Comparison of ENCODE assay signal across 25 mouse cellular contexts in genomic region chrX:157327756-157328155, GRCm38 (mm10).
DNase-seq lines count a peak whose midpoint lies in the region; ATAC-seq and TF ChIP-seq lines count a peak whose summit lies in the region.
"Had no signal": no experiment of that assay in that cellular context is flagged by ENCODE, and none has a peak within 500 bp of the region (broad histone marks: within the 10 kb centered on the region; RNA-seq: fewer than 3 reads in every experiment).

No protein-coding gene starts in this region.

- WGBS in limb, embryonic 14.5 days = 58% methylated on average over 3 of the region's 3 CpGs
- WGBS in limb, embryonic 10.5 days = 91% methylated on average over 3 of the region's 3 CpGs
- 67% methylated on average over 3 of the region's 3 CpGs for WGBS in lung, embryonic 15.5 days
- 69% methylated on average over 3 of the region's 3 CpGs for WGBS in lung, postnatal 0 days

- DNase-seq in limb, embryonic 14.5 days (ENCODE audit: low spot score) = peak; percentile 15
- DNase-seq in limb, embryonic 10.5 days (ENCODE audit: low spot score) = no peak
- DNase-seq in lung, postnatal 0 days (ENCODE audit: low spot score) = no peak
- peak; percentile 8 for DNase-seq in lung, postnatal 10 days
- no peak for DNase-seq in lung, postnatal 14 days
- peak; percentile 56 for DNase-seq in adipocyte (ENCODE audit: low spot score)
- no peak for DNase-seq in right cerebral cortex, postnatal 10 days (ENCODE audit: low spot score in 2 of 2)
- DNase-seq: adrenal gland, postnatal 25 days; cerebellum, adult 11 months; cerebellum, adult 18-20 months; cerebellum, adult 8-10 months; cerebellum, adult 9-11 months; cerebellum, postnatal 14 days; cerebellum, postnatal 36 days; embryo, embryonic 11 days had no signal

- no peak overlapping the region for H3K4me3 ChIP-seq in limb, embryonic 14.5 days (replicated peaks; ENCODE audit: low read length)
- no peak overlapping the region for H3K4me3 ChIP-seq in limb, embryonic 10.5 days
- H3K4me3 ChIP-seq in lung, embryonic 15.5 days = no peak overlapping the region
- H3K4me3 ChIP-seq in lung, postnatal 0 days (ENCODE audit: low read depth, low read length) = no peak overlapping the region
- H3K4me3 ChIP-seq: embryonic facial prominence, embryonic 13.5 days; embryonic facial prominence, embryonic 15.5 days; erythroblast, embryonic 14.5 days; forebrain, embryonic 10.5 days; forebrain, embryonic 12.5 days had no signal

- no peak for TF ChIP-seq CTCF in lung, postnatal 0 days (IDR thresholded peaks at IDR 0.05)

- H3K27ac ChIP-seq in limb, embryonic 14.5 days (replicated peaks; ENCODE audit: low read depth, low read length) = no peak overlapping the region
- H3K27ac ChIP-seq in limb, embryonic 10.5 days = no peak overlapping the region
- H3K27ac ChIP-seq in lung, embryonic 15.5 days = no peak overlapping the region
- no peak overlapping the region for H3K27ac ChIP-seq in lung, postnatal 0 days (ENCODE audit: low read length)
- H3K27ac ChIP-seq: embryonic facial prominence, embryonic 13.5 days; embryonic facial prominence, embryonic 15.5 days; forebrain, embryonic 10.5 days; forebrain, embryonic 12.5 days had no signal

- no peaks in the 10 kb centered on the region for H3K27me3 ChIP-seq in limb, embryonic 14.5 days (ENCODE audit: control insufficient read depth, insufficient read depth, low read length)
- peaks cover 12% of the 10 kb centered on the region for H3K27me3 ChIP-seq in limb, embryonic 10.5 days (ENCODE audit: low read depth, poor library complexity, severe bottlenecking)
- H3K27me3 ChIP-seq in lung, embryonic 15.5 days = no peaks in the 10 kb centered on the region
- H3K27me3 ChIP-seq in lung, postnatal 0 days (replicated peaks; ENCODE audit: insufficient read depth, low read length) = no peaks in the 10 kb centered on the region
- H3K27me3 ChIP-seq: embryonic facial prominence, embryonic 15.5 days; forebrain, embryonic 12.5 days had no signal

- H3K9ac ChIP-seq in limb, embryonic 14.5 days (ENCODE audit: low read depth, low read length, severe bottlenecking) = no peak overlapping the region
- no peak overlapping the region for H3K9ac ChIP-seq in lung, embryonic 15.5 days
- H3K9ac ChIP-seq in lung, postnatal 0 days (replicated peaks; ENCODE audit: low read depth) = no peak overlapping the region
- H3K9ac ChIP-seq: embryonic facial prominence, embryonic 13.5 days; embryonic facial prominence, embryonic 15.5 days; forebrain, embryonic 12.5 days had no signal

- no peak for ATAC-seq in limb, embryonic 14.5 days (ENCODE audit: low FRiP score, low read depth)
- 0 out of 2 replicates have a peak, but pooled peaks have one; percentile 23 for ATAC-seq in lung, embryonic 15.5 days (ENCODE audit: borderline replicate concordance, extremely low read depth, low FRiP score, low TSS enrichment)
- no peak for ATAC-seq in lung, postnatal 0 days
- ATAC-seq: activated CD4-positive, CD25-positive, alpha-beta regulatory T cell, adult 4 months; forebrain, embryonic 14.5 days; forebrain, embryonic 16.5 days; Patski had no signal

- no peaks in the 10 kb centered on the region for H3K4me1 ChIP-seq in limb, embryonic 14.5 days (ENCODE audit: control insufficient read depth, insufficient read depth, low read length)
- H3K4me1 ChIP-seq in limb, embryonic 10.5 days = no peaks in the 10 kb centered on the region
- H3K4me1 ChIP-seq in lung, embryonic 15.5 days = no peaks in the 10 kb centered on the region
- no peaks in the 10 kb centered on the region for H3K4me1 ChIP-seq in lung, postnatal 0 days (ENCODE audit: insufficient read depth, low read depth, low read length)
- H3K4me1 ChIP-seq: embryonic facial prominence, embryonic 13.5 days; embryonic facial prominence, embryonic 15.5 days; forebrain, embryonic 10.5 days; forebrain, embryonic 12.5 days had no signal

- no peak for TF ChIP-seq EP300 in lung, postnatal 0 days (IDR thresholded peaks at IDR 0.05)

- no peak overlapping the region for H3K4me2 ChIP-seq in limb, embryonic 14.5 days (replicated peaks; ENCODE audit: low read depth, low read length, severe bottlenecking)
- no peak overlapping the region for H3K4me2 ChIP-seq in lung, embryonic 15.5 days
- H3K4me2 ChIP-seq in lung, postnatal 0 days (replicated peaks; ENCODE audit: low read depth, low read length) = no peak overlapping the region
- H3K4me2 ChIP-seq: embryonic facial prominence, embryonic 13.5 days; embryonic facial prominence, embryonic 15.5 days; forebrain, embryonic 12.5 days had no signal

- no peaks in the 10 kb centered on the region for H3K36me3 ChIP-seq in limb, embryonic 14.5 days (ENCODE audit: control insufficient read depth, insufficient read depth, low read length)
- no peaks in the 10 kb centered on the region for H3K36me3 ChIP-seq in limb, embryonic 10.5 days
- H3K36me3 ChIP-seq in lung, embryonic 15.5 days = no peaks in the 10 kb centered on the region
- H3K36me3 ChIP-seq in lung, postnatal 0 days (ENCODE audit: insufficient read depth, low read length) = no peaks in the 10 kb centered on the region
- H3K36me3 ChIP-seq: embryonic facial prominence, embryonic 13.5 days; embryonic facial prominence, embryonic 15.5 days; forebrain, embryonic 10.5 days; forebrain, embryonic 12.5 days had no signal

- no peak for TF ChIP-seq POLR2A in limb, embryonic 14.5 days (IDR thresholded peaks at IDR 0.05; ENCODE audit: borderline replicate concordance, extremely low read depth, insufficient read depth, insufficient read length)

- H3K9me3 ChIP-seq in limb, embryonic 14.5 days (ENCODE audit: control insufficient read depth, low read length) = no peaks in the 10 kb centered on the region
- no peaks in the 10 kb centered on the region for H3K9me3 ChIP-seq in limb, embryonic 10.5 days (replicated peaks)
- H3K9me3 ChIP-seq in lung, embryonic 15.5 days = no peaks in the 10 kb centered on the region
- H3K9me3 ChIP-seq in lung, postnatal 0 days (ENCODE audit: low read length) = no peaks in the 10 kb centered on the region
- H3K9me3 ChIP-seq: embryonic facial prominence, embryonic 13.5 days; embryonic facial prominence, embryonic 15.5 days; forebrain, embryonic 10.5 days; forebrain, embryonic 12.5 days had no signal

Comparison
In these comparisons a context has a peak if more than half of its experiments do, and no peak if none do; other contexts are left out.
1. DNase-seq: peak in limb, embryonic 14.5 days (single experiment), lung, postnatal 10 days (single experiment) and adipocyte (single experiment); none in limb, embryonic 10.5 days (single experiment), lung, postnatal 0 days (single experiment), lung, postnatal 14 days (single experiment) and right cerebral cortex, postnatal 10 days (0 of 2).